Mouse (Mus musculus) stomach, embryonic 15.5 days (tissue): ENCODE measurements around the gene Aarsd1. TPM values are rescaled to one million over a fixed set of nuclear protein-coding genes. Genes with fewer than 3 reads are reported as not detected.

Experiments
- ATAC-seq: fragments of 200-750 bp; cut with Nextera tagmentation; 2 replicates; pipeline ENCODE4 v1.8.0; 2017; ENCODE audit warnings: low read depth, moderate number of reproducible peaks, moderate TSS enrichment; ENCODE audit not compliant: insufficient read depth, low FRiP score
- H3K27ac ChIP-seq: fragments of 300-500 bp; sonication (generic); 2 replicates; pipeline ENCODE4 v1.5.1; 2015; ENCODE audit warnings: mild to moderate bottlenecking, inconsistent platforms
- H3K27me3 ChIP-seq: fragments of 300-500 bp; sonication (generic); replicated peaks from 2 replicates; pipeline ENCODE4 v1.6.1; 2015; ENCODE audit warnings: inconsistent platforms
- H3K36me3 ChIP-seq: fragments of 300-500 bp; sonication (generic); 2 replicates; pipeline ENCODE4 v1.6.1; 2015; ENCODE audit warnings: inconsistent platforms
- H3K4me1 ChIP-seq: fragments of 300-500 bp; sonication (generic); 2 replicates; pipeline ENCODE4 v1.6.1; 2015; ENCODE audit warnings: inconsistent platforms
- H3K4me2 ChIP-seq: fragments of 300-500 bp; sonication (generic); 2 replicates; pipeline ENCODE4 v1.6.1; 2015; ENCODE audit warnings: mild to moderate bottlenecking, inconsistent platforms
- H3K4me3 ChIP-seq: fragments of 300-500 bp; sonication (generic); replicated peaks from 2 replicates; pipeline ENCODE4 v1.5.1; 2015; ENCODE audit warnings: inconsistent platforms
- H3K9ac ChIP-seq: fragments of 300-500 bp; sonication (generic); 2 replicates; pipeline ENCODE4 v1.6.1; 2015; ENCODE audit warnings: inconsistent platforms
- H3K9me3 ChIP-seq: fragments of 300-500 bp; sonication (generic); 2 replicates; pipeline ENCODE4 v1.6.1; 2016; ENCODE audit warnings: inconsistent platforms
- WGBS: fragments of 180-500 bp; shearing (Covaris S2); methylation state at CpG from one replicate; pipeline ENCODE4 v1.1.7; 2015; 5-methylcytosine and 5-hydroxymethylcytosine counted together
- microRNA-seq: library from miRNA; unstranded; fragments of <30 nt; microRNA quantifications from one replicate; pipeline ENCODE4, GENCODE M21; 2016
- polyA plus RNA-seq: library from polyadenylated mRNA; unstranded; fragments of >200 nt; fragmentation: Nextera tagmentation; extraction: Ambion mirVana; gene quantifications from 2 replicates; pipeline ENCODE4 v1.2.1, GENCODE M21; 2015

Aarsd1 gene
- polyA plus RNA-seq, 1 experiment from 2014 or later: 58.5 TPM

DNA sequence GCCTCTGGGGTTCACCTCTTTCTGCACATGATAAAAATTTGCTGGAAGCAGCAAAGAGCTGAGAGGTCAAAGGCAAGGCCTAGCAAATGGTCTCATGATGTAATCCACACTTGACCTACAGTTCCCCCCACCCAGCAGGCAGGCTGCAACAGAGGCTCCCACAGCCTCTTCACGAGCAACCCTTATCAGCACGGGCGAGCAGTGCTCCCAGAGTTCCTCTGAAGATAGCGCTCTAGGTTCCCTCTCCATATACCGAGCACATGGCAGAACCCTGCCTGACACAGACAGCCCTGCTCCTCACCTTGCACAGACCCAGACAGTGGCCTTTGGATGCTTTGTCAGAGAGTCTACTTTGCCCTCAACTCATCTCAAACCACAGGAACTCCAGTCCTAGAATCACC lies 52.9 kb downstream of the Aarsd1 start:
- WGBS: 53% methylated on average over 5 of the region's 5 CpGs
- no peak for ATAC-seq
- no peak overlapping the region for H3K4me2 ChIP-seq
- H3K27me3 ChIP-seq: no peaks in the 10 kb centered on the region
- H3K36me3 ChIP-seq: no peaks in the 10 kb centered on the region
- no peak overlapping the region for H3K27ac ChIP-seq
- no peaks in the 10 kb centered on the region for H3K4me1 ChIP-seq
- no peak overlapping the region for H3K4me3 ChIP-seq
- H3K9me3 ChIP-seq: no peaks in the 10 kb centered on the region
- no peak overlapping the region for H3K9ac ChIP-seq

DNA sequence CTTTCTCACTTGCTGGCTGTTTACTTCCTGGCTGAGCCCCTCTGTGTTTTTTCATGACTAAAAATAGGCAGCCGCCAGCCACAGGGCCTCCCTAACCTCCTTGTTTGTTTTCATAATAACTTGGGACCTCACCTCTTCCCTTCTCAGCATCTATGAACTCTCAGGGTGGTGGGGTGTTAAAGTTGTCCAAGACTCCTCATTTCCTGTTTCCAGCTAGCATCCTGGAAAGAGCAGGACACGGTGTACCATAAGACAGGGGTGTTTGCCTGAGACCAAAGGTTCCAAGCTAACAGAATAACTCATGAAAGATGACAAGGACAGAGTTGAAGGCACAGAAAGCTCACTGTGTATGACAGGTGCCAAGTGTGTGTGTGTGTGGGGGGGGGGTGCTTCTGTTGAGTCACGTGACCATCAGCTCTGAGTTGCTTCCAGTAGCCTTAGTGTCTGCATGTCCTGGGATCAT lies 56.7 kb downstream of the Aarsd1 start:
- Histone ChIP-seq H3K4me3 (no peak overlapping the region), H3K4me2 (no peak overlapping the region), H3K9me3 (no peaks in the 10 kb centered on the region), H3K27me3 (no peaks in the 10 kb centered on the region), H3K9ac (no peak overlapping the region), H3K4me1 (no peaks in the 10 kb centered on the region), H3K27ac (no peak overlapping the region), H3K36me3 (no peaks in the 10 kb centered on the region)
- 42% methylated on average over 3 of the region's 3 CpGs for WGBS
- no peak for ATAC-seq

DNA sequence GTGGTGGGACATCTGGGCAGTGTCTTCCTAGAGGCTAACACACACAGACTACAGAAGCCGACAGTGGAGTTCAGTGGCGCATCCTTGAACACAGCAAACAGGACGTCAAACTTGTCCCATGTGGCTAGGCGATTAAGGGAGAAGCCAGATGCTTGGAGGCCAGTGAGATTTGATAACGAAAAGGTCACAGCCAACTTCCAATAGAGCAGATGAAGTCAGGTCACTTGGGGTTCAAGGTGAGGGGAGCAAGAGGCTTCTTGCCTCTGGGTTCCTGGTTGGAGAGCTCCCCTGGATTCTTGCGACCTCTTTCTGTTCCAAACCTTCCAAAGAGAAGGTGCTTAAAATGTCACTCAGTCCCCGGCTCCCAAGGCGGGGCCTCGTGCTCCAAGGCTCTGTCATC lies 57.6 kb downstream of the Aarsd1 start:
- 66% methylated on average over 9 of the region's 9 CpGs for WGBS
- no peaks in the 10 kb centered on the region for H3K27me3 ChIP-seq
- no peaks in the 10 kb centered on the region for H3K9me3 ChIP-seq
- H3K9ac ChIP-seq: no peak overlapping the region
- no peak overlapping the region for H3K27ac ChIP-seq
- no peak overlapping the region for H3K4me3 ChIP-seq
- no peak for ATAC-seq
- no peak overlapping the region for H3K4me2 ChIP-seq
- H3K36me3 ChIP-seq: no peaks in the 10 kb centered on the region
- no peaks in the 10 kb centered on the region for H3K4me1 ChIP-seq

DNA sequence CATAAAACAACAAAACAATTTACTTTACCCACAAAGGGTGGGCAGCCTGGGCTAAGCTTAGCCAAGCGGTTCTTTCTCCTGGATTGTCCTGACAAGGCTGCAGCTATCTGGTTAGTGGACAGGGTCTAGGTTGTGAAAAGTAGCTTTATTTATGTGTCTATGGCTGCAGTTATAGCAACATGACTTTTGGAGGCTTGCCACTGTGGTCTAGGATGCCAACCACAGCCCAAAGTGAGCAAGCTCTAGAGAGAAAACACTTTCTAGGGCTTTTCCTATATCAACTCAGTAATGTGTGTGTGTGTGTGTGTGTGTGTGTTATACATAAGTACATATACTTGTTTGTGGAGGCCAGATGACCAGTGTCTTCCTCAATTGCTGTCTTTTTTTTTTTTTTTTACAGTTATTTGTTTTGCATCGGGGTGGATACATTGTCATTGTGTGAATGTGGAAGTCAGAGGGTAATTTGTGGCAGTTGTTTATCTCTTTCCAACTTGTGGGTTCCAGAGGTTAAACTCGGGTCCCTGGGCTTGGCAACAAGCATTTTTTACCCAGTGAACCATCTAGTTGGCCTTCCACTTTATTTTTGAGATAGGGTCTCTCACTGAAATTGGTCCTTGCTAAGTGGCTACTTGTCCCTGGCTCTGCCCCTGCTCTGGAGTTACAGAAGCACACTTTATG lies 59.8 kb downstream of the Aarsd1 start:
- H3K9me3 ChIP-seq: no peaks in the 10 kb centered on the region
- no peaks in the 10 kb centered on the region for H3K27me3 ChIP-seq
- no peaks in the 10 kb centered on the region for H3K36me3 ChIP-seq
- no peak overlapping the region for H3K27ac ChIP-seq
- no peaks in the 10 kb centered on the region for H3K4me1 ChIP-seq
- no peak for ATAC-seq
- no peak overlapping the region for H3K4me2 ChIP-seq
- 74% methylated on average over 3 of the region's 3 CpGs for WGBS
- no peak overlapping the region for H3K4me3 ChIP-seq
- H3K9ac ChIP-seq: no peak overlapping the region

Small RNA genes lying within 50 kb of the gene (microRNA-seq; reads per million reads assigned to microRNA genes)
- 0.77 reads per million for gene Mir6929

Other genes starting within 250 kb of the Aarsd1 start
- gene Cntnap1, start 247.1 kb downstream of the Aarsd1 start, polyA plus RNA-seq: 2.0 and 2.6 TPM in 2 replicates
- 19.7 and 23.5 TPM in 2 replicates for gene Plekhh3, start 246.3 kb downstream of the Aarsd1 start, polyA plus RNA-seq
- gene Ccr10, start 242.2 kb downstream of the Aarsd1 start, polyA plus RNA-seq: 0.19 and 0.34 TPM in 2 replicates
- 14.9 and 16.7 TPM in 2 replicates for gene Ezh1, start 191.2 kb downstream of the Aarsd1 start, polyA plus RNA-seq
- 111 TPM in 2 replicates for gene Ramp2, start 171.6 kb downstream of the Aarsd1 start, polyA plus RNA-seq
- gene Vps25, start 163.9 kb downstream of the Aarsd1 start, polyA plus RNA-seq: 131 and 138 TPM in 2 replicates
- gene Wnk4, start 157.0 kb downstream of the Aarsd1 start, polyA plus RNA-seq: 17.9 and 19.8 TPM in 2 replicates
- gene Cntd1, start 138.6 kb downstream of the Aarsd1 start, polyA plus RNA-seq: 0.85 and 1.1 TPM in 2 replicates
- 202 and 221 TPM in 2 replicates for gene Coa3, start 138.5 kb downstream of the Aarsd1 start, polyA plus RNA-seq
- 135 and 142 TPM in 2 replicates for gene Becn1, start 115.3 kb downstream of the Aarsd1 start, polyA plus RNA-seq
- 125 and 136 TPM in 2 replicates for gene Psme3, start 101.4 kb downstream of the Aarsd1 start, polyA plus RNA-seq
- gene Aoc2, start 92.6 kb downstream of the Aarsd1 start, polyA plus RNA-seq: 1.3 and 1.4 TPM in 2 replicates
- gene Aoc3, start 87.0 kb downstream of the Aarsd1 start, polyA plus RNA-seq: 2.0 and 3.0 TPM in 2 replicates
- gene G6pc, start 50.1 kb downstream of the Aarsd1 start, polyA plus RNA-seq: 0.06 and 0.09 TPM in 2 replicates
- gene Gm27029, start 7.2 kb upstream of the Aarsd1 start, polyA plus RNA-seq: 6.9 and 12.3 TPM in 2 replicates
- gene Rundc1, start 7.5 kb upstream of the Aarsd1 start, polyA plus RNA-seq: 20.7 and 20.8 TPM in 2 replicates
- 14.5 and 17.5 TPM in 2 replicates for gene Ptges3l, start 7.7 kb upstream of the Aarsd1 start, polyA plus RNA-seq
- gene Rpl27, start 24.7 kb upstream of the Aarsd1 start, polyA plus RNA-seq: 284 and 331 TPM in 2 replicates
- gene Ifi35, start 30.8 kb upstream of the Aarsd1 start, polyA plus RNA-seq: 24.2 and 24.5 TPM in 2 replicates
- gene Rnd2, start 47.4 kb upstream of the Aarsd1 start, polyA plus RNA-seq: 16.0 and 17.1 TPM in 2 replicates
- gene Vat1, start 48.6 kb upstream of the Aarsd1 start, polyA plus RNA-seq: 59.3 and 62.3 TPM in 2 replicates
- 9.7 and 11.8 TPM in 2 replicates for gene Brca1, start 134.3 kb upstream of the Aarsd1 start, polyA plus RNA-seq
- gene Nbr1, start 134.5 kb upstream of the Aarsd1 start, polyA plus RNA-seq: 56.4 and 68.3 TPM in 2 replicates
- gene Tmem106a, start 164.6 kb upstream of the Aarsd1 start, polyA plus RNA-seq: 9.8 and 10.1 TPM in 2 replicates
- not detected in 2 replicates for gene Gm11634, start 181.6 kb upstream of the Aarsd1 start, polyA plus RNA-seq
- 37.6 and 39.6 TPM in 2 replicates for gene Rdm1, start 209.6 kb upstream of the Aarsd1 start, polyA plus RNA-seq
- gene Arl4d, start 247.9 kb upstream of the Aarsd1 start, polyA plus RNA-seq: 7.6 and 7.7 TPM in 2 replicates